Mouse (Mus musculus): ENCODE measurements around the gene Lrp2bp.
A peak's percentile ranks its signal among the peaks of the same experiment; 100 is the strongest.

The Lrp2bp gene

DNA sequence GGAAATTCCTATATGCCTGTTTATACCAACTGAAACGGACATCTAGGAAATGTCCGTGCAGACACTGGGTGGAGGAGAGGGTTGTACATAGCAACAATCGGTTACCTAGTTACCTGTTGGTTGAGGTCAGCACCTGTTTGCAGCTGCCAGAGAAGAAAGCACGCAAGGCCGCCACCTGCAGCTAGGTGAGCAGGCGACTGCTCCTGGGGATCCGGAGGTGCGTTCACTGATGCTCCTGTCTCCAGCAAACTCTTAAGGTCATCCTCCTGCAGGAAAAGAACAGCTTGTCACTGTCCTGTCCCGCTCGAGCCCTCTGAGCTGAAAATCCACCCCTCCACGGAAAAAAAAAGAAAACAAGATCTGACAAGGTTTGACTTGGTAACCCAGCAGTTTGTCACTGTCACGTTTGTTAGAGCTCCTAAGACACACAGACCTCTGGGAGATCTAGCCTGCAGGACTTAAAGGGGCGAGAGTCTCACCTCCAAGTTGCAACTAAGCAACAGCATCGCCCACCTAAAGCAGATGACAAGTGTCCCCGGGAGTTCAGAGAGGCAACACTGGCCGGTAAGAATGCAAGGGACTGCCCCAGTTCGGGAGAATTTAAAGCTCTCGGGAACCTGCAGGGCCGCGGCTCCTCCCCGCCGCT lies at the start of gene Lrp2bp:
TSS of gene Lrp2bp (plus strand) at position 166 of the 646 bp plus-strand sequence.
- peak in 1 of 2 experiments; percentile 40 for DNase-seq

DNA sequence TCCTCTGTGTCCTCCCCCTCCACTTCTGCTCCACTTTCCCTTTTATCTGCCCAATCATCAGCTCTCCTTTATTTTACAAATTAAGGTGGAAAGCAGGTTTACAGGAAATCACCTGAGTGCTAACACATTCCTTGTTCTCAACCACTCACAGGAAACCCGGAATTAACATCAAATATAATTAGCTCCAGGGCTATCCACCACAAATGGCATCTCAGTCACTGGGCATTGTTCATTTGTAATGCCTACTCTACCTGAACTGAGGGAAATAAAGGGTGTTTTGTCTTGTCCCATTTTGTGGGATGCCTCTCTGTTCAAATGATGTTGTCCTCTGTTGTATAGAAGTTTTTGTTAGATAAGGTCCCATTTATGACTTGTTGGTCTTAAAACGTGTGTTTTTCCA lies 48.5 kb upstream of the Lrp2bp start:
- DNase-seq, result no peak

DNA sequence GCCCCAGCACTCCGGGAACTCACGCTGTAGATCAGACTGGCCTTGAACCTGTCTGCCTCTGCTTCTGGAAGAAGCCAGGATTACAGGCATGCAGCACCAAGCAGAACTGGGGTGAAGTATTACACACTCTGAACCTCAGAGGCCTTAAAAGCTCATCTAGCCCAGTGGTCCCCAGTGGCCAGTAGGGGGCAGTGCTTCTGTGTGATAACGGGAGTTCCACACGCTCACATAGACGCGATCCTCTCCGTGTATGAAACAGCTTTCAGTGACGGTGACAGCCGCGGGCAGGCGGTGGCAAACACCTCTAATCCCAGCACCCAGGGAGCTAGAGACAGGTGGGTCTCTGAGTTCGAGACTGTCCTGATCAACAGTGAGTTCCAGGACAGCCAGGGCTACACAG lies 28.2 kb upstream of the Lrp2bp start:
- DNase-seq, result no peak

DNA sequence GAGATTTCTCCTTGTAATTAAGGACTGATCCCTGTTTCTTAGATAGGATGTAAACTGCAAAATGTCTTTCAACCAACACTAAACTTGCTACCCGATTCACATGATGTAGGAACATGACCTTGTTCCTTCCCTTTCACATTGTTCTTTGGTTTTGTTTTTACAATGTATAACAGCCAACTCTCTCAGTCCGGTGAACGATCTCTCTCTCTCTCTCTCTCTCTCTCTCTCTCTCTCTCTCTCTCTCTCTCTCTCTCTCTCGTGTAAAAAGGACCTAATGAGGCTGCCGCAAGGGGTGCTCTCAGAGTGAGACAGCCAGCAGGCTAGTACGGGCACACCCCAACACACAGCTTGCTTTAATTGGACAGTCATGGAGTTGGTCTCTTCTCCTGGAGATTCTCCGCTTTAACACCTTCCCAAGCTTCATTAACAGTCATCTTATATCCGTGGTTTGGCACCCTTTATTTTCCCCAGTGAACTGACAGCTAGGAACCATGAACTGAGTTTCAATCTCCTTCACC lies 25.1 kb upstream of the Lrp2bp start:
- DNase-seq, result no peak

GRCm38 (mm10) chr8:45975126-45975836 lies 23.8 kb upstream of the Lrp2bp start, which contains the start of the genes 1700029J07Rik and Ufsp2:
Gene 1700029J07Rik (minus strand): TSS chr8:45975252.
Gene Ufsp2 (plus strand): TSS chr8:45975528.
- peak; percentile 97 for DNase-seq

GRCm38 (mm10) chr8:45975837-45976468 lies 23.1 kb upstream of the Lrp2bp start:
- no peak for DNase-seq

DNA sequence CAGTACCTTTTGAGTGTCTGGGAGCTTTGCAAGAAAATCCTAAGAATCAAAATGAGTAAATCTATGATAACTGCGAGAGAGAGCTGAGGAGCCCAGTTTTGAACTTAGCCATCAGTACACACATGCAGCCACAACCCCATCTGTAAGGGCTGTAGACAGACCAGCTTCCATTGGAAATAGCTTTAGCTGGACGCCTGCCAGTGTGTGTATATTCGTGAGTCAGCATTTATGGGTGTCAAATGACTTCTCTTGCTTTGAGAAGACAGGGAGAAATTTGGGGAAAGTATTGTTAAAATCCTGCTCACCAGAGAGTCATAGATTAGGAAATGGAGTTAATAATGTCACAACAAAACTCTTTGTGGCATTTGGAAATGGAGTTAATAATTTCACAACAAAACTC lies 12.4 kb upstream of the Lrp2bp start:
- DNase-seq, result no peak

GRCm38 (mm10) chr8:45988189-45988588 lies 10.9 kb upstream of the Lrp2bp start:
- no peak for DNase-seq

DNA sequence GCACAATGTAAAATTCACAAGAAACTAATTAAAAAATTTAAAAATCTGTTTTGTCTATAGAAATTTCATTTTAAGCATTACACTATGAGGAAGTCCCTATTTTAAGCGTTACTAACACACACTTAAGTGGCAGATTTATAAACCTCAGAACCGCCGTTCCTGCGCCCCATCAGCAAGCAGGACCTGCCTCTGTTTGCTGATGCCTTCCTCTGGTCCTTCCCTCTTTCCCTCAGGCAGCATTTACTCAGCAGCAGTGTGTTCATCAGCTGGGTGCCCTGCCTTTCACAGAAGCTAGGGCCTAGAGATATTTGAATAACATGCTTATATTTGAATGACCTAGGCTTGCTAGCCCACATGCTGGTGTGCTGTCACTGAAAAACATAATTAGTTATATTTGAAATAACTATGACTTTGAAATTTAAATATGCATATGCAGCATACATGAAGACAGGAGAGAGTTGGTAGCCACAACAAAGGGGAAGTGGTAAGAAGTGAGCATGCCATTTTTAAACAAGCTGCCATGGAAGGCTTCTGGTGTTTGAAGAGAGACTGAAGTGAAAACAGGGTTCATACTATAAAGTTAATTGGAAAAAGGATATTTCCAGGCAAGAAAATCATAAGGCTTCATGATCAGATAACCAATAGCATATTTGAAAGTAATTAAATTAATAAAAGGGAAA lies 8.3 kb upstream of the Lrp2bp start:
- no peak for DNase-seq

DNA sequence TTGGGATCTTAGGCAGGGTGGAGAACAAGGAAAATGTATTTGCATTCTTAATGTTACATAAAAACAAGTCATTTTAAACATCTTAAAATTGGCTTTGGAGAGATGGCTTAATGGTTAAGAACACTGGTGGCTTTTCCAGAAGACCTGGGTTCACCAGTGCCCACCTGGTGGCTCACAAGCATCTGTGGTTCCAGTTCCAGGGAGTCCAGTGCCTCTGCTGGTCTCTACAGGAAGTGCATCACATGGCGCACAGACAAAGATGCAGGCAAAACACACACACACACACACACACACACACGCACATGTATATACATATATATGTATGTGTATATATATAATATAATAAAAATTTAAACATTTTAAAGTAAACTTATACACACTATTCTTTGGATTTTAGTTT lies 5.0 kb upstream of the Lrp2bp start:
- DNase-seq, result peak; percentile 36 to 42

DNA sequence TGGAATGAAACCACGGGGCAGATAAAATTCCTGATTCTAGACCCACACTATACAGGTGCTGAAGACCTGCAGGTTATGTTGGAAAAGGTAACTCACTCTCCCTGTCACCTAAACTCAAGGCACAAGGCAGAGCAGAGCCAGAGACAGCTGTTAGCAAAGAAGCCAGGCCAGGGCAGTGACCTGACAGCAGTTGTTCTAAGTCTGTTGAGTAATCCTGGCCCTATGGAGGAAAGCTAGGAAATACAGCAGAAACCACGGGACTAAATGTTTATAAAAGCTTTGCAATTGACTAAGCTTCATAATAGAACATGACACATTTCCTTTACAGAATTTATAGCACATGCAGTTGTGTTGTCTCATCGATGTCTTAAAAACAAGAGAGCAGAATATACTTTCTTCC lies 3.5 kb upstream of the Lrp2bp start:
- DNase-seq, result no peak

GRCm38 (mm10) chr8:45998228-45998627 lies 875 bp upstream of the Lrp2bp start:
- no peak for DNase-seq

GRCm38 (mm10) chr8:45999784-46000705 lies 942 bp downstream of the Lrp2bp start:
- peak; percentile 99 to 100 for DNase-seq

DNA sequence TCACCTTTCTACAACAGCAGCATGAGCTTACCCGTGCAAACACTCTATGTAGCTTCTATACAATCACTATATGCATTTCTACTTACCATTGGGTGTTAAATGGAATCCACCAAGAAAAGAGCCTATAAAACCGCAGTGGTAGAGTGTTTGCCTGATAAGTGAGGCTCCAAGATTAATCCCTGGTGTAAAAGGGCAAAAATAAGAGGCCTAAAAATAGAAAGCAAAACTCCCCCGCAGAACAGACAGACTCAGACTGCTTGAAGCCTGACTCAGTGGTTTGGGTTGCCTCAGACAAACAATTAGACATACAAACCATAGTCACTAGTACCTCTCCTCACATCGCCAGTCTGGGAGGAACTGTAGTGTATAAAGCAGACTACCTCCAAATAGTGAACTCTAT lies 6.5 kb downstream of the Lrp2bp start, which contains the start of gene Ankrd37:
TSS of gene Ankrd37 (minus strand) at position 112 of the 400 bp plus-strand sequence.
- DNase-seq, result no peak

- no peak for DNase-seq
These were observed 8.1 kb downstream of the Lrp2bp start for GRCm38 (mm10) chr8:46007050-46007672.

DNA sequence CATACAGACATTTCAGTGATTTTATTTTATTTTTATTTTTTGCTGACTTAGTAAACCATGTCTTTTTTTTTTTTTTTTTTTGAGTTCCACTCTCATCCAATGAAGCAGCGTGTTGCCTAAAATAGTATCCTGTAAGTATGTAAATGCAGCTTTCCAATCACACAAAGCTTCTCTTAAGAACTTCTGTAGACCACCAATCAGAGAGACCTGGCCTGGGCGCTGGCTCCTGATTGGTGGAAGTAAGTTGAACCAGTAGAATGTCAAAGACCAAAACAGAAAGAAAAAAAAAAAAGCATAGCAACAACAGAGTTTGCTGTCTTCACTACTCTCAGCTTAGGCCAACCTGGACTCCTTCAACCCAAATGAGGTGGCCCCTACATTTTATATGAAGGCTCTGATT lies 11.2 kb downstream of the Lrp2bp start:
- DNase-seq, result no peak

DNA sequence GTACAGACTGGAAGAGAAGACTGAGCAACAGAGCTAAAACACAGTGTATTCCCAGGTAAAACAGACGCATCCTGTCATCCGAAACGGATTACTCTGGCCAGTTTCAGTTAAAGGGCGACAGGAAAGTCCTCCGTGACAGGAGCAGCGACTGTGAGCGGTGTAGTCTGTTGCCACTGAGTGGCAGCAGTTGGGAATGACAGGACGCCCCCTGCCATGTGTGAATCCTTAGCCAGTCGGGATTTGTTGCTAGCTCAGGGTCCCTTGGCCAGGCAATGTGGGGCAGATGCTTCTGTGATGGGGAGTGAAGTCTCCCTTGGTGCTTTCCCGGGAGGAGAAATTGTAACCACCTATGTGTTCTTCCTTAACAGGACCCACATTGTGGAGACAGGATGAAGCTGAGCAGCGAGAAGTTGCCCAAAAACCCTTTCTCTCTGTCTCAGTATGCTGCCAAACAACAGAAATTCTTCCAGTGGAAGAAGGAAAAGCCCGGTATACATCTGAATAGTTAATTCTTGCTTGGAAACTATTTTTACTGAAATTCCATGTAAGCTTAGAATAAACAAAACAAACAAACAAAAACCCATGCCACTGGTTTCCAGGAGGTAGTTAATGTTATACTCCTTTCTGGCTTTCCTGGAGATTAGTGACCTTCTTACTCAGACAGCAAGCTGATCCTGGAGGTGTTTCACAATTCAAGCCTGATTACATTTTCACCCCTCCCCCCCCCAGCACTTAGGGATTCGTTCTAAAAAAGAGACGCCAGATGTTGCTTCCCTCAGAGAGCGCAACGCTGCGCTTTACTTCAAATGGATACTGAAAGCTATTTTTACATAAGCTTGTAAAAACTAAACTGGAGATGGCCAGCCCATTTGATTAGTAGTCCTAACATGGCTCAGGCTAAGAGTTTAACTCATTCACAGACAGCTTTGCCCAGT lies 11.9 kb downstream of the Lrp2bp start:
- DNase-seq, result no peak

GRCm38 (mm10) chr8:46022203-46022602 lies 23.1 kb downstream of the Lrp2bp start:
- no peak for DNase-seq

DNA sequence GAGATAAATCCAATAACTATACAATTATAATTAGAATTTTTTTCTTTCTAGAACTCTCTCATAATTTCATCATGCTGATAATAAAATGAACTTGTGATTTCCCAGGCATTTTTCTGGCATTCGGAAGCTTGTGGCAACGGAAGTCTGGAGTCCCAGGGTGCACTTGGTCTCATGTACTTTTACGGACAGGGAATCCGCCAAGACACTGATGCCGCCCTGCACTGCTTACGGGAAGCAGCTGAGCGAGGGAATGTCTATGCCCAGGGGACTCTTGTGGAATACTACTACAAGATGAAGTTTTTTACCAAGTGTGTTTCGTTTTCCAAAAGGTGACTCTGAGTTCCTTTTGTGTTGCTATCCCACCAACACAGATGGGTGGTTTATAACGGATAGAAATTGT lies 23.7 kb downstream of the Lrp2bp start:
- no peak for DNase-seq

DNA sequence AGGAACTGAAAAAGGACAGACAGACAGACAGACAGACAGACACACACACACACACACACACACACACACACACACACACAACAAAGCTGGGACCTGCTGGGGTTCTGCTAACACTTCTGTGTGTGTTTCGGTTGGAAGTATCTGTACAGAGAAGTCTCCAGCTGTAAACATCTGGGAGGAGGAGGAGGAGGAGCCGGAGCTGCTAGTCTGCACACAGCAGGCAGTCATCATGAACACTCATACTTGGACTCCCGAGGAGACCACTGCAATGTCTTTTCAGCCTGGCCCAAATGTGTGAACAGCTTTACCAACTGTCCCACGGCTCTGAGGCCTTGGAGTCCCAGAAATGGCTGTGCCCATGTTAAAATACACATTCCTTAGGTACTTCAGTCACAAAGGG lies 25.3 kb downstream of the Lrp2bp start:
- DNase-seq, result no peak

Measured in thymus, postnatal 36 days (tissue).